Mouse (Mus musculus) limb, embryonic 14.5 days (tissue): ENCODE data around the gene 4930452B06Rik. TPM values are rescaled to one million over a fixed set of nuclear protein-coding genes. Genes with fewer than 3 reads are reported as not detected.

Experiments used
- ATAC-seq: fragments of 200-750 bp; cut with Nextera tagmentation; 2 replicates; pipeline ENCODE4 v1.8.0; 2017; ENCODE audit warnings: low read depth, moderate number of reproducible peaks, moderate TSS enrichment; ENCODE audit not compliant: low FRiP score
- DNase-seq: peaks from one replicate; pipeline ENCODE4 v3.0.0-alpha.2; 2015; ENCODE audit warnings: low spot score
- H3K27ac ChIP-seq: fragments of 300-500 bp; sonication (generic); replicated peaks from 2 replicates; pipeline ENCODE4 v1.5.1; 2014; ENCODE audit warnings: low read depth, mild to moderate bottlenecking, low read length, moderate library complexity, mixed read lengths
- H3K27me3 ChIP-seq: fragments of 300-500 bp; sonication (generic); 2 replicates; pipeline ENCODE4 v1.6.1; 2014; ENCODE audit warnings: low read length, mixed read lengths; ENCODE audit not compliant: control insufficient read depth, insufficient read depth
- H3K36me3 ChIP-seq: fragments of 300-500 bp; sonication (generic); 2 replicates; pipeline ENCODE4 v1.6.1; 2014; ENCODE audit warnings: mild to moderate bottlenecking, low read length, moderate library complexity, mixed read lengths; ENCODE audit not compliant: control insufficient read depth, insufficient read depth
- H3K4me1 ChIP-seq: fragments of 300-500 bp; sonication (generic); 2 replicates; pipeline ENCODE4 v1.6.1; 2014; ENCODE audit warnings: antibody characterized with exemption, low read length, mixed read lengths; ENCODE audit not compliant: control insufficient read depth, insufficient read depth
- H3K4me2 ChIP-seq: fragments of 300-500 bp; sonication (generic); replicated peaks from 2 replicates; pipeline ENCODE4 v1.6.1; 2014; ENCODE audit warnings: low read depth, mild to moderate bottlenecking, low read length, moderate library complexity; ENCODE audit not compliant: severe bottlenecking
- H3K4me3 ChIP-seq: fragments of 300-500 bp; sonication (generic); replicated peaks from 2 replicates; pipeline ENCODE4 v1.5.1; 2014; ENCODE audit warnings: low read length
- H3K9ac ChIP-seq: fragments of 300-500 bp; sonication (generic); 2 replicates; pipeline ENCODE4 v1.6.1; 2014; ENCODE audit warnings: mild to moderate bottlenecking, low read depth, low read length, moderate library complexity; ENCODE audit not compliant: severe bottlenecking
- H3K9me3 ChIP-seq: fragments of 300-500 bp; sonication (generic); 2 replicates; pipeline ENCODE4 v1.6.1; 2016; ENCODE audit warnings: low read length; ENCODE audit not compliant: control insufficient read depth
- POLR2A ChIP-seq: fragments of 200-500 bp; IDR thresholded peaks from 2 replicates; pipeline ENCODE4 v1.8.0; 2012; ENCODE audit warnings: inconsistent platforms, mild to moderate bottlenecking, moderate library complexity, borderline replicate concordance; ENCODE audit not compliant: insufficient read depth, insufficient read length; ENCODE audit errors: extremely low read depth
- WGBS: fragments of 180-500 bp; shearing (Covaris S2); extraction: QIAGEN DNeasy Blood & Tissue Kit; methylation state at CpG from one replicate; pipeline ENCODE4 v1.1.7; 2014; 5-methylcytosine and 5-hydroxymethylcytosine counted together
- polyA plus RNA-seq, 2 experiments: library from polyadenylated mRNA; depleted of rRNA in 1 of 2; stranded (reverse) in 1 of 2; unstranded in 1 of 2; fragments of >200 nt; fragmentation: Nextera tagmentation in 1 of 2; extraction: Ambion mirVana in 1 of 2; gene quantifications; 2 replicates each; pipeline versions ENCODE4 v1.2.1 to v1.2.3; 2012 to 2014

Gene 4930452B06Rik
- polyA plus RNA-seq, 2 experiments: 2.7 to 5.0 TPM

- Histone ChIP-seq H3K36me3 (no peaks in the 10 kb centered on the region), H3K9me3 (no peaks in the 10 kb centered on the region), H3K4me3 (no peak overlapping the region), H3K27me3 (no peaks in the 10 kb centered on the region), H3K9ac (no peak overlapping the region), H3K4me2 (no peak overlapping the region), H3K4me1 (no peaks in the 10 kb centered on the region), H3K27ac (no peak overlapping the region)
- no peak for ATAC-seq
- no peak for DNase-seq
- no peak for TF ChIP-seq POLR2A
- 89% methylated on average over 3 of the region's 3 CpGs for WGBS
These were observed 130.0 kb downstream of the 4930452B06Rik start for GRCm38 (mm10) chr14:8536024-8536423.

- Histone ChIP-seq H3K9me3 (no peaks in the 10 kb centered on the region), H3K4me3 (no peak overlapping the region), H3K27me3 (no peaks in the 10 kb centered on the region), H3K36me3 (no peaks in the 10 kb centered on the region), H3K9ac (no peak overlapping the region), H3K27ac (no peak overlapping the region), H3K4me2 (no peak overlapping the region), H3K4me1 (no peaks in the 10 kb centered on the region)
- TF ChIP-seq POLR2A: no peak
- DNase-seq (no peak), ATAC-seq (no peak)
- WGBS: 83% methylated on average over 6 of the region's 6 CpGs
These were observed 140.8 kb downstream of the 4930452B06Rik start for GRCm38 (mm10) chr14:8525232-8525631.

GRCm38 (mm10) chr14:8517681-8518080 lies 148.4 kb downstream of the 4930452B06Rik start:
- H3K27me3 ChIP-seq: no peaks in the 10 kb centered on the region
- H3K4me1 ChIP-seq: no peaks in the 10 kb centered on the region
- H3K4me2 ChIP-seq: no peak overlapping the region
- no peak overlapping the region for H3K27ac ChIP-seq
- DNase-seq (no peak), ATAC-seq (no peak)
- no peak for TF ChIP-seq POLR2A
- no peaks in the 10 kb centered on the region for H3K36me3 ChIP-seq
- H3K9me3 ChIP-seq: no peaks in the 10 kb centered on the region
- 69% methylated on average over 6 of the region's 6 CpGs for WGBS
- no peak overlapping the region for H3K4me3 ChIP-seq
- no peak overlapping the region for H3K9ac ChIP-seq

GRCm38 (mm10) chr14:8514071-8514470 lies 152.0 kb downstream of the 4930452B06Rik start:
- ATAC-seq: no peak
- no peak overlapping the region for H3K9ac ChIP-seq
- no peak for TF ChIP-seq POLR2A

GRCm38 (mm10) chr14:8511276-8511675 lies 154.8 kb downstream of the 4930452B06Rik start:
- no peak overlapping the region for H3K4me2 ChIP-seq
- H3K9me3 ChIP-seq: no peaks in the 10 kb centered on the region
- no peaks in the 10 kb centered on the region for H3K36me3 ChIP-seq
- no peak overlapping the region for H3K9ac ChIP-seq
- TF ChIP-seq POLR2A: no peak
- DNase-seq: no peak
- no peaks in the 10 kb centered on the region for H3K4me1 ChIP-seq
- 29% methylated on average over 4 of the region's 4 CpGs for WGBS
- no peaks in the 10 kb centered on the region for H3K27me3 ChIP-seq
- no peak overlapping the region for H3K27ac ChIP-seq
- H3K4me3 ChIP-seq: no peak overlapping the region
- ATAC-seq: no peak

More at GRCm38 (mm10) chr14:8514071-8514470, 152.0 kb downstream of the 4930452B06Rik start:
- H3K27me3 ChIP-seq: no peaks in the 10 kb centered on the region
- no peaks in the 10 kb centered on the region for H3K36me3 ChIP-seq
- no peaks in the 10 kb centered on the region for H3K4me1 ChIP-seq
- WGBS: 93% methylated on average over 3 of the region's 3 CpGs
- no peak overlapping the region for H3K4me3 ChIP-seq
- no peak for DNase-seq
- no peak overlapping the region for H3K27ac ChIP-seq
- H3K4me2 ChIP-seq: no peak overlapping the region
- no peaks in the 10 kb centered on the region for H3K9me3 ChIP-seq
